Mouse (Mus musculus) kidney, postnatal 25 days (tissue): Measurements from ENCODE around the gene Cbr2.

Experiments used
- DNase-seq, 2 experiments: peaks; one replicate each; pipeline ENCODE4 v3.0.0; 2021; ENCODE audit warnings: mixed read lengths in 2 of 2

Gene Cbr2

DNA sequence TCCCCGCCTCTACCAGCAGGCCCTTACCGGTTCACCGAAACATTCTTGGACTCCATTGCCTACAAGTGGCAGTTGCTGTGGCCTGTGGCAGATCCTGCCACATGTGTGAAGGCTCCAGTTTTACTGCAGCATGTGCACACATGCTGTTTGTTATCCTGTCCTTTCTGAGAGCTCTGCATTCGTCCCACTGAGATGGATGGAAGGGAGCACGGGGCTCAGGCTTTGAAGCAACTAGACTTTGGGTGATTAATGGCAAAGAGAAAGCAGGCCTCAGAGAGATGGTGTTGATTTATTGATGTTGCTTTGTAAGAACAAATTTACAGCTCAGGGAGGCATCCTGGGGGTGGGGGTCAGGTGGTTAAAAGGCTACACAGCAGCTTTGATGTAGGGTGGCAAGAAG, 21.2 kb downstream of the Cbr2 start:
- no peak for DNase-seq

DNA sequence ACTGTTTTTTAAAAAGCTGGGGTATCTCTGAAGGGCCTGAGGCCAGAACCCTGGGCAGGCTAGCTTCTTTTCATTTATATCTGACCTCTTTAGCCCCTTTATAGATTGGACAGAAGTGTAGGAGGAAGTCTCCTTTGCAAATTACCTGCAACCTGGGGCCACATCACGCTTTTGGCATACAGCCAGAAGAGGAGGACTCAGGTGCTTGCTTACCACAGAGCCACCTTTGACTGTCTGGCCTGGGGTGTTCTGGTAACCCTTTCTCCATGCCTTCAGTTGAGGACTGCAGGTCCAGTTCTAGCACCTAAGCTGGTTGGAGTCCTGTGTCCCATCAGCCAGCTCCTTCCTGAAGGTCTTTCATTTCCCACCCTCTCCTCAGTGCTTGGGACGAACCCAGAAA, 22.4 kb downstream of the Cbr2 start:
- no peak for DNase-seq

DNA sequence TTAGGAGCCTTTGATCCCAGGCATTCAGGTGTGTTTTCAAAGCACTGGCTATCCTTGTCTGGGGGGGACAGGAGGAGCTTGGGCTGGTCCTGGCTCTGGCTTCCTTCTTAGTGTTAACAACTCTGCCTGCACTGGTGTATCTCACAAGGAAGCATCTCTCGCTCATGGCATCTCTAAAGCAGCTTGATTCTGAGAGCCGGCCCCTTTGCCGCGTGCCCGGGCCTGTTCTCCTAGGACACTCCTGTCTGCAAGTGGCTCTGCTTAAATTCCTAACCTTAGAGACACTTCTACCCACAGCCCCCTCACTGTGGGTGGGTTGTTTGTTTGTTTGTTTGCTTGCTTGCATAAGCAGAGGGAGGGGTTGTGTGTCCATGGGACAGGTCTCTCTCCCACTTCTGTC, 23.9 kb downstream of the Cbr2 start:
- DNase-seq, result no peak

DNA sequence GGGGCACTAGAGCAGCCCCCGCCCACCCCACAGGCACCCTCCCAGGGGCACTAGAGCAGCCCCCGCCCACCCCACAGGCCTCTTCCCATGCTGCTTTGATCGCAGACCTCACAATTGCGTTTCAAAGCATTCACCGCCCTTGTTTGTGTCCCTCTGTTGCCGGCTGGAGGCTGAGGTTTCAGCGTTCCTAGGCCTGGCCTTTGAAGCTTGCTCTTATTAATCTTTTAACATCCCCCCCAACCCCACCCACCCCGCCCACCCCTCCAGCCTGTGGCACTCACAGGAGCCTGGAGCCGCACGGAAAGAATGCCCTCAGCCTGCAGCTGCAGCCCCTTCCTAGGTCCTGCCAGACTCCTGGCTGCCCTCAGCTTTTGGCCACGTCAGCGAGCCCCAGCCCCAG, 24.7 kb downstream of the Cbr2 start:
- no peak for DNase-seq

DNA sequence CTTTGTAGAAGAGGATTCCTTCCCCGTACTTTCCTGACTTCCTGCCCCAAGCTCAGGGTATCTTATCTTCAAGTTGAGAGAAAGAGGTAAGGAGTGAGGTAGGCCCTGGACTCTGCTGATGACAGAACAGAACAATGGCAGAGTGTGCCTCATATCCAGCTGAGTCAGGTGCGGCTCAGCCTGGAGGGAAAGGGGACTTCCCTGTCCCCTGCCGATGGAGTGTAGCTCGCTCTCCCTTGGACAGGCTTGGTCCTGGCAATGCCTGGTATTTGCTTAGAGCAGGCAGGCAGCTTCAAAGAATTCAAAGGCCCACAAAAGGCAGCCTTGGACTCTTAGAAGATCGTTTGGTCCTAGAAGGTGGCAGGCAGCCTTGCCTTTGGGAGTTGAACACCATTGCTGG, 25.8 kb downstream of the Cbr2 start:
- DNase-seq, result no peak

DNA sequence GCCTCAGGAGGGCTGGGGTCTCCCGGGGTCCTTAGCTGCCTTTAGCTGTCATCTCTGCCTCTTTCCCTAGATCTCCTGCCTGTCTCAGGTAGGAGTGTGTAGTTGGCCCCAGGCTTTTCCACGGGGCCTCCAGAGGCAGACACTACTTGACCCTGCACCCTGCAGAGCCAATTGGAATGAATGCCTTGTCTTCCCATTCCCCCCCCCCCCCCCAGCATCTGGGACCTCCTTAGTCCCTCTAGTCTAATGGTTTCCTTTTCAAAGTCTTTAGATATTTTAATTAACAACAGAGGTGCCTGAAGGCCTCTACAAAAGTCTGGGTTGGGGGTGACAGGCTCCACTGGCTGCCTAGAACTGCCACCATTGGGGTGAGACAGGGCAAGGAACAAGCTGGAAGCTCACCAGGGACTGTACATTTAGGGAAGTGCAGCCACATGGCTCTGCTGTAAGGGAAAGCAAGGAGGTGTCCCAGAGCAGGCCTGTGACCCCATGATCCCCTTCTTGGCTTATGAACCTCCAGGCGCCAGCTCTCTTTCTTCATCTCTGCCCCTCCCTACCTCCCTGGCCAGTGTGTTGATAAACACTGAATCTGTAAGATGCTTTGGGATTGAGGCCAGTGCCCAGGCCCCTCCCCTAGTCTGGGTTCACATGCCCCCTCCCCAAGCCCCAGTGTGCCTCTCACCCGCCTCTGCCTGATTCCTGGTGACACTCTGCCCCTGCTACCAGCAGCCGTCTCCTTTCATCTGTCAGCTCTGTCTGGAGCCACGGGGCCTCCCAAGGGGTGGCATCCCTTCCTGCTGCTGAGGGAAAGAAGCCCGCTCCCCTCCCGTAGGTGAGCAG, 27.2 kb downstream of the Cbr2 start:
- no peak for DNase-seq

DNA sequence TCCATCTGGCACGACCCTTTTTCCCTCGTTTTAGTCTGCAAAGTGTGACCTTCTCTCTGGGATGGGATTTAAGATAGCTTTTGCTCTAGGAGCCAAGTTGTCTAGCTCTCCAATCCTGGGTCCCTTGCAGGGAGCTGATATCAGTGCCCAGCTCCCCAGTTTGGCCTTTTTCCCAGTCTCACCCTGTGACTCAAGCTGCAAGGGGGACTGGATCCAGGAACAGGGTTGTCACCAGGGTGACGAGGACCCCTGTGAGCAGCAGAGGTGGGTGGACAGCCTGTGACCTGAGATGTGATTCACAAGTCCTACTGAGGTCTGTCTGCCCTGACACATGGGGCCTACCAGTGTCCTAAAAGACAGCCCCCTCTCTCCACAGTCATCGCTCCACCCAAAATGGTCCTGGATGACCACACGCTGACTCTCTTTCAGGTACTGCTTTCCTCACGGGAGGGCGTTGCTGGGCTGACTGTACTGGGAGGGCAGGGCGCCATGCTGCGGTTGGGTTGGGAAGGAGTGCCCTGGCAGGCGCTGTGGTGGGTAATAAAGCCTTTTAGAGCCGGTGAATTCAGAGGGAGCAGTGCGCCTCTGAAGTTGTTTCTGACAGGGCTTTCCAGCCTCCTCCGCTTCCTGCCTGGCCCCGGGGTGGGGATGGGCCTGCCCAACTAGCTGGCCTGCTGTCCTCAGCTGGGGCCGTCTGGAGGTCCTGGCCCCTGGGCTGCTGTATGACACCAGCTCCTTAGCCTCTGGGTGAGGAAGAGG, 28.0 kb downstream of the Cbr2 start:
- DNase-seq, result no peak

DNA sequence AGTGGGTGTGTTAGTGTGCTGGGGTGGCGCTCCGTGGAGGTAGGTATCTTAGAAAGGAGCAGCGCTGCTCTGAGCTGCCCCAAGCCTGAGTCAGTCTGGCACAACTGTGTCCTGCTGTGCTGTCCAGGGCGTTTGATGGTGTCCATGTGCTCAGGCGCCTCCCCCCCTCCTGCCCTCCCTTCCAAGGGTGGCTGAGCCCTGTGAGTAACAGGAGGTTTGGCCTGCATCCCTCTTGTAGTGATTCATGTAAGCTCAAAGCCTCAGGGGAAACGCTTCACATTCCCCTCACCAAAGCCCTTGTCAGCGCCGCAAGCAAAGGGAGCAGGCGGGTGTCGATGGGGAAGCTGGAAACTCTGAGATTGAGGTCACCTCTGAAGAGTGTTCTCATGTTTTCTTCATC, 34.2 kb downstream of the Cbr2 start:
- DNase-seq, result no peak

DNA sequence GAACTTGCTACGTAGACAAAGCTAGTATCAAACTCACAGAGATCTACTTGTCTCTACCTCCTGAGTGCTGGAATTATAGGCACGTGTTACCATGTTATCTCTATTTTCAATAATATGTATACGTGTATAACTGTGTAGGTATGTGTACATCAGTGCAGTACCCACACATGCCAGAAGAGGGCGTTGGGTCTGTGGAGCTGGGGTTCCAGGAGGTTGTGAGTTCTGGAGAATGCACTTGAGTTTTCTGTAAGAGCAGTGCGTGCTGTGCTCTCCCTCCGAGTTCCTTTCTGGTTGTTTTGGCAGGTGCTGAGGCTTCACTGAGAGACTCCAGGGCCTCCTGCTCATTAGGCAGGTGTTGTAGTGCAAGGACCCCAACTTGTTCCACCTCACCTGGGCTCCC, 35.3 kb downstream of the Cbr2 start:
- no peak for DNase-seq

DNA sequence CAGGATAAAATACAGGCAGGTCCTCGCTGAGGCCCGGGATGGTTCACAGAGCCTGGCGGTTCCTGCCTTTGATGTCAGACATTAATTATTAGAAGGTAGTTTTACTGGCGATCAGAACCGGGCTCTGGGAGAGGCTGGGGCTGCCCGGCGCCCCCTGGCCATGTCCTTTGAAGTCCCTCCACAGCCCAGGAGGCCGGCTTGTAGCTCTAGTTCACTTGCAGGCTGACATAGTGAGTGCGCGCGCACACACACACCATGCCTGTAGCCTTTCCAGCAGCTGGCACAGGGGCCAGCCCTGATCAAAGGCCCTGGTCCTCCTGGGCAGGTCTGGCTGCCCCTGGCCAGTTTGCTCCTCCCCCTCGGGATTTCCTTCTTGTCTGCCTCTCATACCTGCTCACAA, 36.3 kb downstream of the Cbr2 start:
- DNase-seq, result peak; percentile 70 to 91

DNA sequence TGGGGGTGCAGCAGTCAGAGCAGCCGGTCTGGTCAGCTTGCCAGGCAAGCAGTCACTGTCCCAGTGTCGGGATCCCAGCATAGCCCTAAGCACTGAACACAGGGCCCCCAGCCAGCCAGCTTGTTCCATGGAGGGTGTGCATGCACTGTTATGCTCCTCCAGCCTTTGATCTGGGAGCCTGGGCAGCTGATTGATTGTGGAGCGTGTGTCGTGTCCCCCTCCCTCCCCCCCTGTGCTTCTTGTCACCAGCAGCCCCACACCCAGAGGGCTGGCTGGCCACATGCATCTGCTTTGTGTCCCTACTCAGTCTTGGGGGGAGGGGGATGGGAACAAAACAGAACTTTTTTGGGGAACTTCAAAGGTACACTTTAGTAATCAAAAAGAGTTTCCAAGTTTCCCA, 36.7 kb downstream of the Cbr2 start:
- no peak for DNase-seq

DNA sequence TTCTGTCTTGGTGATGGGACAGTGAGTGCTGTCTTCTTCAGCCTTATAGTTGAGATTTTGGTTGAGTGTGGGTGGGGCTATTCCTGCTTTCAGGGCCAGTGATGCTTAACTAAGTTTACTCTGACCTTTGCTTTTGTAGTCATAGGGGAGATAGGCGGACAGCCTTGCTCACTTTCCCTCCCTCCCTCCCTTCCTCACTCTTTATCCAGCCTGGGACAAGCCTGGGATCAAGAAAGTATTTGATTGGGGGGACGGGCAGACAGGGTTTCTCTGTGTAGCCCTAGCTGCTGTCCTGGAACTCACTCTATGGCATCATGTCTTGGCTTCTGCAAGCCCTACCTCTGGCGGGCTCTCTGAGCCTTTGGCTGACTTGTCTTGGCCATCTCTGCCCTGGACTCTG, 38.5 kb downstream of the Cbr2 start:
- DNase-seq, result peak; percentile 45 to 64

DNA sequence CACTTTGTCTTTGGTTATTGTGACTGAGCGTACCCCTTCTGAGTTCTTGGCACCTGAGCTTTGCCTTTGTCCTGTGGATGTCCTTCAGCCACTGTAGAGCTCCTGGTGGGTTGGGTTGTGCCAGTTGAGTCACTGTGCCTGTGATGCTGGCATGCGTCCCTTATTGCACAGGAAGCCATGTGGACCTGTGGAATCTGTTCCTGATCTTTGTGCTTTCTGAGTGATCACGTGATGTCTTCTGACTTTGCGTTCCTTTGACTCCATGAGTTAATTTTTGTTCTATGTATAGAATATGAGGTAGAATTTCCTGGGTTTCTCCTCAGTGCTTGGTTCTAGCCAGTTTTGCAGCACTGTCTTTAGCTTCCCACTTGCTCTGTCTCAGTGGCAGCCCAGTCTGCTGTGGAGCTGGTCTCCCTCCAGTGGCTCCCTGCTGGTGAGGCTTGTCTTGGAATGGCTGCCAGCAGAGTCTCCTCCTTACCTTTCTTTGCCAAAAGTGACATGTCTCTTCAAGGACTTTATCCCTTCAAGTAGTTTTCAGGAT, 39.4 kb downstream of the Cbr2 start:
- DNase-seq, result peak; percentile 72 to 85

DNA sequence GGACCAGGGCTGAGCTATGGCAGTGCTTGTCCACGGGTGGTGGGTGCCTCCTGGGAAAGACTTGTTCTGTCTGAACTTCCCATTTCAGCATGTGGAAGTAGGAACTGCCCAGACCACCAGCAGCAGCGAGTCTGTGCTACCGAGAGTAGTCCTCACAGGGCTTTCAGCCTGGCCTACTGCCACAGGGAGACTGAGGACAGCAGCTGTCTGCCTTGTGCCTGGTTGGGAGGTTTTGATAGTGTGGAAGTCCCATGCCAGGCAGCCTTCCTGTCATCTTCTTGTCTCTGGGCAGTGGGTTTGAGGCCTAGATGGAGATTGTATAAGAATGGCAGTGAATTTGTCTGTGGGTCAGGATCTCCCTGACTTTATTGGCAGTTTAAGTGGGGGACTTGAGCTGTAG, 42.5 kb downstream of the Cbr2 start:
- no peak for DNase-seq

DNA sequence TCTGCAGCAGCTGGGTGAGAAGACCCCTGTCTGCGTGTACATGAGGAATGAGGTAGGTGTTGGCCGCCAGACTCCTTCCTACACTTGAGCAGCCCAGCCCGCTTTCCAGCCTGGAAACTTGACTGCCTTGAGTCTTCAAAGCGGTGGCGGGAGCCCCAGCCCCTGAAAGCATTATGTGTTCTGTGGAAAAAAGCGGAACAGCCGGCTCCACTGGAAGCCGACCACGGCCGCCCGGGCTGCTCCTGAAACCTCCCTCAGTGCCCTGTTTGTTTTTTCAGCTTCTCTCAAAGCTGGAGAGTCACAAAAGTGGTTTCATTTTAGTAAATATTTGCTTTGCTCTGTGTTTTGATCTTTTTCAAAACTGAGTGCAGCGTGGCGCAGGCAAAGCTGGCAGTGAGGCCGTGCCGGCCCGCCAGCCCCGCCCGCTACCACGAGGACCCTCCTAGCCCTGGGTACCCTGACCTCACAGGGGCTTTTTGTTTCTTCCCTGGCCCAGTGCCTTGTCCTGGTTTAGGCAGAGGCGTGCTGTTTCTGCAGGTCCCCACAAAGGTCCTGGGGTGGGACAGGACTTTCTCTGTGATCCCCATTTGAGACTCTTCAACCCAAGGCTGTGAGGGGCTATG, 45.2 kb downstream of the Cbr2 start:
- no peak for DNase-seq

DNA sequence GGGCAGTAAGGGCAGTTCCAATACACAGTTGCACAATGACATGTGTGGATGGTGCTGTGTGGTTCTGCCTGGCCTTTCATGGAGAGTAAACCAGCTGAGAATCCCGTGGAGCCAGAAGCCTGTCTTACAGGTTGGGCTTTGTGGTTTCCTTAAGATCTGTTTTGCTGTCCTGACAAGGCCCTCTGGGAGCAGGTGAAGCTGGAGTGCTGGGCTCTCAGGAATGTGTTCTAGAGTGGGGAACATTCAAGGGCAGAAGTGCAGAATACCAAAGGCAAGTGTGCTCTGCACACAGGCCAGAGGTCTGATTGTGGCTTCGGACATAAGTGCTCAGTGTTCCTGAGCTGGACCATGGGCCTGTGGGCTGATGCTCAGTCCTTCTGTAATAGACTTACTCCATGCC, 47.3 kb downstream of the Cbr2 start:
- no peak for DNase-seq

DNA sequence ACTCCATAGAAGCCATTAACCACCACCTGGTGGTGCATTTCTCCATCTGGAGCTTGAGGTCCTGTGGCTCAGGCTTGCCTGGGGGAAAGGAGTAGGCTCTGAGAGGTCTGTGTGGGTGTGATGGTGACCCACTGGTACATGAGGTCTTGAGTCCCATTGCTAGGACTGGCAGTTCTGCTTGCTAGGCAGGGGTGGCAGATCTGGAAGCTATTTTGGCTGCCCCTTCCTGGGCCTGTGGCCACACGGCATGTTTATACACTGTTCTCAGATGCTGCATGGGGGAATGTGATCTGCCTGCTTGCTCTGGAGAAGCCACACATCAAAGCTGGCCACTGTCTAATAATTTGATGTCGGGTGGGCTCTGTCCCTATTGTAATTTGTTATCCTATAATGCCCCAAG, 47.8 kb downstream of the Cbr2 start:
- no peak for DNase-seq

DNA sequence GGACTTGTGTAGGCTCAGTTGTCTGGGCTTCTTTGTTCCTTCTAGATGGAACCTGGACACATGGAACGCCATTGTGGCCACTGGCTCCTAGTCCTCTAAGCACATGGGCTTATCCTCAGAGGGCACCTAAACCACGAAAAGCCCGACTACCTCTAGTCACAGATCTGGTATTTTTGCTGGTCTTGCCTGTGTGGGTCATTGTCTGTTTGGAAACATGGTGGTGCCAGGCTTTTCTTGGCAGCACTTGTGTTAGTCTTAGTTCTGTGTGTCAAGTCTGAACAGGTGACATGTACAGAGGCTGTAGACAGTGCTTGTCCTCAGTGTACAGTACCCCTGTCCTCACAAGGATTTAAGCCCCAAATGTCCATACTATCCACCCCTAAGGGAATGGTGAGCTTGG, 48.4 kb downstream of the Cbr2 start:
- DNase-seq, result no peak

DNA sequence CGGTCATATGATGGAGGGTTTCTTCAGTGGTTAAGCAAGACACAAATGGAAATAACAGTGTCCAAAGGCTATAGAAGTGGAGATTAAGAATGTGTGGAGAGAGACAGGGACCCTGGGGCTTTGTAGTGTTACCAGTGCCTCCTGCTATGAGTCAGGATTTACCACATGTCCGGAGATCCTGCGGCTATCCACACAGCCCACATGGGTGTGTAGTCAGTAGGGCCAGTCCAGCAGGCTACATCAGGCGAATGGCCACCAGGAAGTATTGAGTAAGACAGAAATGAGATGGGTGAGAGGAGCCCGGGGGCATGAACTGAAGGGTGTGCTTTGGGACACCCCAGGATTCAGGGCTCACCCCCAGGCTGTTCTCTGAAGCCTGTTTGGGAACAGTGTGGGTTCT, 49.2 kb downstream of the Cbr2 start:
- DNase-seq, result no peak

DNA sequence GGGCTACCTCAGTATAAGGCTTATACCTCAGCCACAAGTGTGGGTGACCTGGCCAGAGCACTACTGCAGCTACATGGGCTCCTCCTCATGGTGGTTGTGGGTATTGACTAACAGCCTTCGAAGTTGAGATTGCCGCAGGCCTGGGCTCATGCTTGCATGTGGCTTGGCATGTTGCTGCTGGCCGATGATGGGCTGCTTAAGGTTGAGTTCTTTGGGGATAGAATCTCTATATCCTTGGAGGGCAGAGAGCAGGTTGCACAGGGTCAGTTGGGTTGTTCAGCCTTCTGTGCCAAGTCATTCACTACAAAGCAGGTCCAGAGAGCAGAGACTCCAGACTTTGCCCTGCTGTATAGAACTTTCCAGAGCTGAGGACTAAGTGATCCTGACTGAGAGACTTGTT, 52.0 kb downstream of the Cbr2 start:
- peak; percentile 67 to 88 for DNase-seq
